Mouse (Mus musculus): ENCODE results near the gene Cfap126. TPM values are rescaled to one million over a fixed set of nuclear protein-coding genes. Genes with fewer than 3 reads are reported as not detected.

The Cfap126 gene
- polyA plus RNA-seq (2015; fragmentation: Nextera tagmentation; extraction: Ambion mirVana) = 4.1 and 7.5 TPM in 2 replicates

GRCm38 (mm10) chr1:171113873-171114299, at the start of gene Cfap126:
Cfap126 (plus strand) TSS chr1:171113918.

GRCm38 (mm10) chr1:171064491-171065242, 49.1 kb upstream of the Cfap126 start, which contains the start of gene Fcgr3:
Fcgr3 (minus strand) TSS chr1:171064935.

GRCm38 (mm10) chr1:171149974-171150760, 36.4 kb downstream of the Cfap126 start, which contains the start of the genes Sdhc and Mpz:
Sdhc (minus strand) TSS chr1:171150603.
Mpz (plus strand) TSS chr1:171150711.

Small RNA genes lying within 50 kb of the gene (microRNA-seq; reads per million reads assigned to microRNA genes)
- gene Gm27552 (ENCODE audit: borderline replicate concordance, insufficient number of aligned reads) (not detected), gene Gm27844 (ENCODE audit: borderline replicate concordance, insufficient number of aligned reads) (not detected), gene Mir6546 (ENCODE audit: borderline replicate concordance, insufficient number of aligned reads) (1.8 reads per million)

Other genes starting within 250 kb of the Cfap126 start
- 4.6 and 7.1 TPM in 2 replicates for gene Atf6, start 246.1 kb upstream of the Cfap126 start, polyA plus RNA-seq (2015; fragmentation: Nextera tagmentation; extraction: Ambion mirVana)
- gene Gm26620, start 228.9 kb upstream of the Cfap126 start, polyA plus RNA-seq (2015; fragmentation: Nextera tagmentation; extraction: Ambion mirVana) = 1.9 and 2.2 TPM in 2 replicates
- 43.7 and 46.4 TPM in 2 replicates for gene Dusp12, start 228.4 kb upstream of the Cfap126 start, polyA plus RNA-seq (2015; fragmentation: Nextera tagmentation; extraction: Ambion mirVana)
- 0.35 TPM in 1 of 2 replicates, not detected in the other for gene Fcrlb, start 201.0 kb upstream of the Cfap126 start, polyA plus RNA-seq (2015; fragmentation: Nextera tagmentation; extraction: Ambion mirVana)
- 0.25 and 0.68 TPM in 2 replicates for gene Fcrla, start 186.3 kb upstream of the Cfap126 start, polyA plus RNA-seq (2015; fragmentation: Nextera tagmentation; extraction: Ambion mirVana)
- 12.9 and 15.4 TPM in 2 replicates for gene Fcgr2b, start 137.4 kb upstream of the Cfap126 start, polyA plus RNA-seq (2015; fragmentation: Nextera tagmentation; extraction: Ambion mirVana)
- 5.6 and 6.3 TPM in 2 replicates for gene Fcgr4, start 95.0 kb upstream of the Cfap126 start, polyA plus RNA-seq (2015; fragmentation: Nextera tagmentation; extraction: Ambion mirVana)
- gene Fcgr3, start 49.0 kb upstream of the Cfap126 start, polyA plus RNA-seq (2015; fragmentation: Nextera tagmentation; extraction: Ambion mirVana) = 42.6 and 55.1 TPM in 2 replicates
- 198 and 253 TPM in 2 replicates for gene Sdhc, start 36.7 kb downstream of the Cfap126 start, polyA plus RNA-seq (2015; fragmentation: Nextera tagmentation; extraction: Ambion mirVana)
- gene Mpz, start 36.8 kb downstream of the Cfap126 start, polyA plus RNA-seq (2015; fragmentation: Nextera tagmentation; extraction: Ambion mirVana) = 9.0 and 16.4 TPM in 2 replicates
- 6.8 and 12.3 TPM in 2 replicates for gene Pcp4l1, start 82.3 kb downstream of the Cfap126 start, polyA plus RNA-seq (2015; fragmentation: Nextera tagmentation; extraction: Ambion mirVana)
- 1.7 and 2.5 TPM in 2 replicates for gene Nr1i3, start 100.1 kb downstream of the Cfap126 start, polyA plus RNA-seq (2015; fragmentation: Nextera tagmentation; extraction: Ambion mirVana)
- 24.7 and 27.6 TPM in 2 replicates for gene Tomm40l, start 108.6 kb downstream of the Cfap126 start, polyA plus RNA-seq (2015; fragmentation: Nextera tagmentation; extraction: Ambion mirVana)
- 476 and 741 TPM in 2 replicates for gene Apoa2, start 111.1 kb downstream of the Cfap126 start, polyA plus RNA-seq (2015; fragmentation: Nextera tagmentation; extraction: Ambion mirVana)
- gene Fcer1g, start 120.4 kb downstream of the Cfap126 start, polyA plus RNA-seq (2015; fragmentation: Nextera tagmentation; extraction: Ambion mirVana) = 91.3 and 98.9 TPM in 2 replicates
- gene Adamts4, start 136.5 kb downstream of the Cfap126 start, polyA plus RNA-seq (2015; fragmentation: Nextera tagmentation; extraction: Ambion mirVana) = 2.1 and 2.6 TPM in 2 replicates
- gene Ndufs2, start 137.5 kb downstream of the Cfap126 start, polyA plus RNA-seq (2015; fragmentation: Nextera tagmentation; extraction: Ambion mirVana) = 307 and 430 TPM in 2 replicates
- 25.8 and 38.1 TPM in 2 replicates for gene B4galt3, start 156.4 kb downstream of the Cfap126 start, polyA plus RNA-seq (2015; fragmentation: Nextera tagmentation; extraction: Ambion mirVana)
- 19.7 and 42.8 TPM in 2 replicates for gene Ppox, start 167.3 kb downstream of the Cfap126 start, polyA plus RNA-seq (2015; fragmentation: Nextera tagmentation; extraction: Ambion mirVana)
- gene Usp21, start 174.1 kb downstream of the Cfap126 start, polyA plus RNA-seq (2015; fragmentation: Nextera tagmentation; extraction: Ambion mirVana) = 27.7 and 43.9 TPM in 2 replicates
- gene Ufc1, start 181.1 kb downstream of the Cfap126 start, polyA plus RNA-seq (2015; fragmentation: Nextera tagmentation; extraction: Ambion mirVana) = 136 and 154 TPM in 2 replicates
- gene Dedd, start 215.2 kb downstream of the Cfap126 start, polyA plus RNA-seq (2015; fragmentation: Nextera tagmentation; extraction: Ambion mirVana) = 25.9 and 36.8 TPM in 2 replicates
- gene Nit1, start 231.7 kb downstream of the Cfap126 start, polyA plus RNA-seq (2015; fragmentation: Nextera tagmentation; extraction: Ambion mirVana) = 36.4 and 71.2 TPM in 2 replicates
- gene Pfdn2, start 231.8 kb downstream of the Cfap126 start, polyA plus RNA-seq (2015; fragmentation: Nextera tagmentation; extraction: Ambion mirVana) = 71.6 and 101 TPM in 2 replicates
- 5.3 and 6.9 TPM in 2 replicates for gene Klhdc9, start 246.9 kb downstream of the Cfap126 start, polyA plus RNA-seq (2015; fragmentation: Nextera tagmentation; extraction: Ambion mirVana)